Mouse (Mus musculus) testis, postnatal 10 days (tissue): ENCODE measurements around the gene Mc3r.

ENCODE experiments used
- DNase-seq: peaks from one replicate; pipeline ENCODE4 v3.0.0; 2021; ENCODE audit warnings: low spot score

Mc3r gene

GRCm38 (mm10) chr2:172299126-172299921 lies 51.0 kb downstream of the Mc3r start:
- no peak for DNase-seq
